Mouse (Mus musculus) c-Kit-negative CD71-positive TER-119-positive erythroid progenitor cells, embryonic 14.5 days (primary cell): Measurements from ENCODE around the gene Arhgef38.

Experiments used
- DNase-seq: peaks from one replicate; pipeline ENCODE4 v3.0.0-alpha.2; 2013; ENCODE audit warnings: low read depth, low spot score

Gene Arhgef38

GRCm38 (mm10) chr3:133092274-133092853 is 142.4 kb downstream of the Arhgef38 start:
- DNase-seq, result no peak

- peak; percentile 86 for DNase-seq
Measured at GRCm38 (mm10) chr3:133091664-133092273, 143.0 kb downstream of the Arhgef38 start, which contains the start of the genes Ints12 and Gstcd. Ints12 (plus strand) TSS chr3:133091840. Gstcd (minus strand) TSS chr3:133092033.

GRCm38 (mm10) chr3:133091121-133091663 is 143.6 kb downstream of the Arhgef38 start:
- DNase-seq, result peak; percentile 34

- DNase-seq, result no peak
Measured at GRCm38 (mm10) chr3:133090247-133091120, 144.3 kb downstream of the Arhgef38 start.

GRCm38 (mm10) chr3:133085858-133086257 is 148.9 kb downstream of the Arhgef38 start:
- peak; percentile 17 for DNase-seq

- no peak for DNase-seq
Measured at GRCm38 (mm10) chr3:133082736-133083135, 152.0 kb downstream of the Arhgef38 start.

GRCm38 (mm10) chr3:133075560-133075959 is 159.2 kb downstream of the Arhgef38 start:
- no peak for DNase-seq
